Comparison of ENCODE assay signal across 23 mouse cellular contexts in genomic region chr6:47306065-47306798, GRCm38 (mm10).
DNase-seq lines count a peak whose midpoint lies in the region; ATAC-seq lines count a peak whose summit lies in the region.
"Had no signal": no experiment of that assay in that cellular context is flagged by ENCODE, and none has a peak within 500 bp of the region (broad histone marks: within the 10 kb centered on the region; RNA-seq: fewer than 3 reads in every experiment).

No protein-coding gene starts in this region.

- no peaks in the 10 kb centered on the region for H3K4me1 ChIP-seq in kidney, embryonic 16.5 days (ENCODE audit: insufficient read depth, low read length)
- peaks cover 25% of the 10 kb centered on the region for H3K4me1 ChIP-seq in neural tube, embryonic 13.5 days (replicated peaks)
- H3K4me1 ChIP-seq in neural tube, embryonic 15.5 days, result peaks cover 22% of the 10 kb centered on the region
- H3K4me1 ChIP-seq in intestine, embryonic 15.5 days (replicated peaks), result no peaks in the 10 kb centered on the region
- H3K4me1 ChIP-seq: neural tube, embryonic 12.5 days had no signal

- no peaks in the 10 kb centered on the region for H3K9me3 ChIP-seq in kidney, embryonic 16.5 days (ENCODE audit: low read length)
- no peaks in the 10 kb centered on the region for H3K9me3 ChIP-seq in neural tube, embryonic 13.5 days
- no peaks in the 10 kb centered on the region for H3K9me3 ChIP-seq in neural tube, embryonic 15.5 days (replicated peaks)
- no peaks in the 10 kb centered on the region for H3K9me3 ChIP-seq in intestine, embryonic 15.5 days
- H3K9me3 ChIP-seq: embryonic facial prominence, embryonic 13.5 days; heart, embryonic 10.5 days; hindbrain, embryonic 12.5 days; limb, embryonic 10.5 days; neural tube, embryonic 12.5 days had no signal

- WGBS in kidney, embryonic 16.5 days, result 70% methylated on average over 8 of the region's 8 CpGs
- WGBS in neural tube, embryonic 13.5 days, result 60% methylated on average over 8 of the region's 8 CpGs
- WGBS in neural tube, embryonic 15.5 days, result 57% methylated on average over 8 of the region's 8 CpGs
- WGBS in intestine, embryonic 15.5 days, result 51% methylated on average over 8 of the region's 8 CpGs

- no peak overlapping the region for H3K4me2 ChIP-seq in kidney, embryonic 16.5 days (replicated peaks; ENCODE audit: low read depth, low read length)
- H3K4me2 ChIP-seq in neural tube, embryonic 13.5 days, result no peak overlapping the region
- no peak overlapping the region for H3K4me2 ChIP-seq in neural tube, embryonic 15.5 days
- no peak overlapping the region for H3K4me2 ChIP-seq in intestine, embryonic 15.5 days (replicated peaks)
- H3K4me2 ChIP-seq: hindbrain, embryonic 12.5 days; neural tube, embryonic 12.5 days had no signal

- H3K27me3 ChIP-seq in kidney, embryonic 16.5 days (ENCODE audit: insufficient read depth, low read length), result no peaks in the 10 kb centered on the region
- H3K27me3 ChIP-seq in neural tube, embryonic 13.5 days, result no peaks in the 10 kb centered on the region
- no peaks in the 10 kb centered on the region for H3K27me3 ChIP-seq in neural tube, embryonic 15.5 days (replicated peaks)
- no peaks in the 10 kb centered on the region for H3K27me3 ChIP-seq in intestine, embryonic 15.5 days (replicated peaks)
- H3K27me3 ChIP-seq: embryonic facial prominence, embryonic 13.5 days; hindbrain, embryonic 12.5 days; neural tube, embryonic 12.5 days had no signal

- no peak overlapping the region for H3K27ac ChIP-seq in kidney, embryonic 16.5 days (ENCODE audit: low read length)
- 0 out of 2 replicates have a peak overlapping the region, but pooled peaks have one; percentile 30 for H3K27ac ChIP-seq in neural tube, embryonic 13.5 days (replicated peaks)
- H3K27ac ChIP-seq in neural tube, embryonic 15.5 days (replicated peaks), result no peak overlapping the region
- H3K27ac ChIP-seq in intestine, embryonic 15.5 days, result peak overlapping the region; percentile 29; the same call in 1 of the 2 replicates
- H3K27ac ChIP-seq: embryonic facial prominence, embryonic 13.5 days; heart, embryonic 10.5 days; hindbrain, embryonic 12.5 days; limb, embryonic 10.5 days; macrophage; neural tube, embryonic 12.5 days had no signal

- H3K36me3 ChIP-seq in kidney, embryonic 16.5 days (ENCODE audit: insufficient read depth, low read length), result no peaks in the 10 kb centered on the region
- H3K36me3 ChIP-seq in neural tube, embryonic 13.5 days, result no peaks in the 10 kb centered on the region
- H3K36me3 ChIP-seq in neural tube, embryonic 15.5 days, result no peaks in the 10 kb centered on the region
- no peaks in the 10 kb centered on the region for H3K36me3 ChIP-seq in intestine, embryonic 15.5 days
- H3K36me3 ChIP-seq: embryonic facial prominence, embryonic 13.5 days; heart, embryonic 10.5 days; hindbrain, embryonic 12.5 days; limb, embryonic 10.5 days; neural tube, embryonic 12.5 days had no signal

- peak; percentile 11 for DNase-seq in kidney, adult 9 months
- DNase-seq in heart, postnatal 14 days, result no peak
- no peak for DNase-seq in T-cell, adult 2 months (ENCODE audit: low spot score)
- DNase-seq: adrenal gland, adult 8-10 months; cerebellum, adult 18-20 months; cerebellum, postnatal 14 days; kidney, postnatal 10 days; liver; liver, postnatal 0 days; thymus, postnatal 36 days had no signal

- H3K4me3 ChIP-seq in kidney, embryonic 16.5 days (ENCODE audit: low read length), result no peak overlapping the region
- no peak overlapping the region for H3K4me3 ChIP-seq in neural tube, embryonic 13.5 days
- no peak overlapping the region for H3K4me3 ChIP-seq in neural tube, embryonic 15.5 days (replicated peaks)
- H3K4me3 ChIP-seq in intestine, embryonic 15.5 days (replicated peaks), result no peak overlapping the region
- H3K4me3 ChIP-seq: embryonic facial prominence, embryonic 13.5 days; erythroblast, embryonic 14.5 days; heart, embryonic 10.5 days; hindbrain, embryonic 12.5 days; limb, embryonic 10.5 days; neural tube, embryonic 12.5 days had no signal

- H3K9ac ChIP-seq in kidney, embryonic 16.5 days (replicated peaks; ENCODE audit: low read length), result no peak overlapping the region
- no peak overlapping the region for H3K9ac ChIP-seq in neural tube, embryonic 13.5 days
- no peak overlapping the region for H3K9ac ChIP-seq in neural tube, embryonic 15.5 days (replicated peaks)
- H3K9ac ChIP-seq in intestine, embryonic 15.5 days, result no peak overlapping the region
- H3K9ac ChIP-seq: embryonic facial prominence, embryonic 13.5 days; hindbrain, embryonic 12.5 days; liver, postnatal 0 days; neural tube, embryonic 12.5 days had no signal

- intact Hi-C loops in heart, postnatal 14 days (cut with DNase I), result no loop called here

- ATAC-seq in kidney, embryonic 16.5 days (ENCODE audit: low FRiP score, low TSS enrichment), result no peak
- ATAC-seq in neural tube, embryonic 13.5 days (ENCODE audit: low read depth), result no peak
- ATAC-seq in neural tube, embryonic 15.5 days (ENCODE audit: low FRiP score), result no peak
- peak; percentile 92 for ATAC-seq in intestine, embryonic 15.5 days
- ATAC-seq: activated CD4-positive, CD25-positive, alpha-beta regulatory T cell, adult 4 months; liver, postnatal 0 days; lung, postnatal 0 days had no signal

Comparison
In these comparisons a context has a peak if more than half of its experiments do, and no peak if none do; other contexts are left out.
1. H3K27ac ChIP-seq: peak in neural tube, embryonic 13.5 days (single experiment) and intestine, embryonic 15.5 days (single experiment); none in kidney, embryonic 16.5 days (single experiment) and neural tube, embryonic 15.5 days (single experiment).